Mouse (Mus musculus) myocyte (in vitro differentiated cells): ENCODE measurements around the gene Brd4.

Source experiments
- MAX ChIP-seq: IDR thresholded peaks from one replicate; pipeline ENCODE4 v1.6.1; 2011; ENCODE audit warnings: low read depth, mild to moderate bottlenecking, control low read depth
- POLR2A ChIP-seq: IDR thresholded peaks from one replicate; pipeline ENCODE4 v1.6.1; 2011; ENCODE audit warnings: low read depth, mild to moderate bottlenecking, control low read depth, moderate library complexity; ENCODE audit not compliant: insufficient read length
- REST ChIP-seq: IDR thresholded peaks from one replicate; pipeline ENCODE4 v1.6.1; 2011; ENCODE audit warnings: mild to moderate bottlenecking, control low read depth, moderate library complexity; ENCODE audit not compliant: insufficient read depth, insufficient read length
- SRF ChIP-seq: IDR thresholded peaks from one replicate; pipeline ENCODE4 v1.6.1; 2011; ENCODE audit warnings: low read depth; ENCODE audit not compliant: control insufficient read depth, insufficient read length
- TCF12 ChIP-seq: IDR thresholded peaks from one replicate; pipeline ENCODE4 v1.6.1; 2011; ENCODE audit warnings: mild to moderate bottlenecking, control low read depth; ENCODE audit not compliant: poor library complexity, insufficient read depth, severe bottlenecking
- TCF3 ChIP-seq: IDR thresholded peaks from one replicate; pipeline ENCODE4 v1.6.1; 2011; ENCODE audit warnings: low read depth, control low read depth; ENCODE audit not compliant: insufficient read length

- TF ChIP-seq MAX (no peak), POLR2A (no peak), TCF12 (no peak), REST (no peak), SRF (no peak), TCF3 (no peak)
Observed at GRCm38 (mm10) chr17:32280575-32280974, 3.9 kb downstream of the Brd4 start.
